Mouse (Mus musculus) effector memory CD4-positive, alpha-beta T cell, adult 5 months (primary cell): Measurements from ENCODE around the gene Gm6899. TPM values are rescaled to one million over a fixed set of nuclear protein-coding genes. Genes with fewer than 3 reads are reported as not detected.

ENCODE experiments used
- polyA plus RNA-seq: library from polyadenylated mRNA; unstranded; fragments of 100-300 nt; shearing (Covaris generic); gene quantifications from one replicate; pipeline ENCODE4 v1.2.1, GENCODE M21; 2017

Gene Gm6899
- polyA plus RNA-seq: not detected

DNA sequence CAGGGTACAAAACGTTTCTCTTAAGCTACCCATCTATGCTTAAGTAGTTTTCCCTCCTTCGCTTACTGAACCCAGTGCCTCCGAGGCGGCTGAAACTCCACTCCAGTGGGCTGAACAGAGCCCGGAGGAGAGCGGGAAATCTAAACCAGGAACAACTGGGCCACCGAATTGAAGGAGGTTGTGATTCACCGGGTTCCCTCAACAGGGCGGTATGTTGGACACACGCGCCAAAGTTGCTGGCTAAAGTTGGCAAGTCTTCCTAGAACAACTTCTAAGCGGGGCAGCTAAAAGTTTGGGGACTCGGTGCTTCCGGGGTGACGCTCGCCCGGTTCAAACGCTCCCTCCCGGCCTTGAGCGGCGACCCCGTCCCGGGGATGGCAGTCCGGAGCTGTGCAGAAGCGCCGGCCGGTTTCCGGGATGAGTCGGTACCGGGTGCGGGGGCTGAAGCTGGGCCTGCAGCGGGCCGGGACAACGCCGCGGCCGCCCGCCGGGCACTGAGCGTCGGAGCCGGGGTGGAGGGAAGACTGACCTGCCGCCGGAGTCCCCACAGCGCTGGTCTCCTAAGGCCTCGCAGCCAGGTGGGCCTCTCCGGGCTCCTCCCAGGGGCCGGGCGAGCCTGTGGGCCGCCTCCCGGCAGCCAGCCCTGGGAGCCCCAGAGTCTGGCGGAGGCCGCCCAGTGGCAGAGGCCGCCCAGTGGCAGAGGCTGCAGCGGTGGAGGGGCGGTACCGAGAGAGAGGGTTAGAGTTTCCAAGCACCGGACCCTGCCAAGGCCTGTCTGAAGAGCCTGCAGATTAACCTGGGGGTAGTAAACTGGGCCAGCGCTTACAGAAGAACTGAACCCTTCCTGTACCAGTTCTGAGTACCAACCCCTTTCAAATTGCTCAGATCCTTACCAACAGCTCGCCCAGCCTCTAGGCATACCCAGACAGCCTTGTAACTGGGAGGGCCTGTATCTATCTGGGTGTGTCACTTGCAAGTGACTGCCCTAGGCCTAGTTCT is at the start of gene Gm6899, which contains the start of gene Vrk2:
Gene Gm6899, plus strand, starts transcription at position 181 of the 999 bp plus-strand sequence.
Gene Vrk2, minus strand, starts transcription at position 939 of the 999 bp plus-strand sequence.

Other genes with a start within 250 kb of the Gm6899 start
- 23.1 TPM for gene Fancl, start 207.1 kb upstream of the Gm6899 start, polyA plus RNA-seq
- 36.5 TPM for gene Vrk2, start 758 bp downstream of the Gm6899 start, polyA plus RNA-seq